Mouse (Mus musculus): Measurements from ENCODE around the gene Pigz.

DNA sequence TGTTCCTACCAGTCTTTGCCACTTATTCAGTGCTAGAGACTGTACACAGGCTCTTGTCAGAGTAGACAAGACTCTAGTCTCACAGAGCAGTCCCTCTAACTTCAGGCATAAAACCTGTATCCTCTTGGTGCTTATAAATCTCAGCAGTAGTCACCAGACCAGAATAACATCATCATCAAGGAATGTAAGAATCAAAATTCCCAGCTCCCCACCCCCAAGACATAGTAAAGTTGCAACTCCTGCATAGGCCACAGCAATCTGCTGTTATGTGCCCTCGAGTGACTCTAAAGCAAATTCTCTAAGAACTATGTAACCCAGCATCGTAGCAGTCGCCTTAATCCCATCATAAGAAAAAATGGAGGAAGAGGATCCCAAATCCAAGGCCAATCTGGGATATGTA lies 45.9 kb downstream of the Pigz start:
- TF ChIP-seq CTCF (IDR thresholded peaks at IDR 0.05; ENCODE audit: low read depth), result no peak
- no peak for TF ChIP-seq EP300 (optimal IDR thresholded peaks at IDR 0.05)
